Mouse (Mus musculus): ENCODE results near the gene Cmtm5.

The Cmtm5 gene

DNA sequence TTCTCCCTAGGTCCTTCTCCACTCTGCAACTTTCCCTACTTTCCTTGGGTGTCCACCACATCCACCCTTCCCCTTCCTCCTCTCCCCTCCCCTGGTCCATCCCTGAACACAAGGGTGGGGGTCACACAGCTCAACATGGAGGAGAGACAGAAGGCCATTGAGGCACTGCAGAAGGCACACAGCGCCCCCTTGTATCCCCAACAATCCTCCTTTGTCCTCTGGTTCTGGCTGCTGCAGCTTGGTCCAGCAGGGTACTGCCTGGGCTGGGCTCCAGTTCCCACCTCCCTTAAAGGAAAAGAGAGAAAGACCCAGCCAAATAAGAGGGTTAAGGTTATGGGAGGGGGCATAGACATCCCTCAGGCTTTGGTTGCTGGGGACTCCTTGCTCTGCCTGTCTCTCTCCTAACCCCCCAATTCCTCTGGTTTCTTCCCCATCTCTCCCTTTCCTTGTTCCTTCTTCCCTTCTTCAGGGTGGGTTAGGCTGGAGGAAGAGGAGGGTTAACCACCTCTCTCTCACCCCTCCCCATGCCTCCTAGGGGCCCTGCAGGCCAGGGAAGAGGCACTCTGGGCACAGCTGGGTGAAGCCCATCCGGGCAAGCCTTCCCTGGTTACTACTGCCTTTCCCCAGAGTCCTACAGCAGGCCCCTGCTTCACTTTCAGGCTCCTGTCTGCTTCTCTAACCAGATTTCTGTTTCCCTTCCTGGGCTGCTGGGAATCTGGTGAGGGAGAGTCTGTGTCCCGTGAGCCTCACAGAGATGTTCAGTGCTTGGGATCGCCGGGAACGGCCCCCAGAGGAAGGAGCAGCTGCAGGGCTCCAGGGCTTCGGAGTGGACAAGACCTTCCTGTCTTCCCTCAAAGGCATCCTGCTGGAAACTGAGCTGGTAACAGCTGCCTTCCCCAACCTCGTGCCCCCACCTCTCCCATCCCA is at the start of gene Cmtm5:
Cmtm5 (plus strand) TSS at position 358 of the 927 bp plus-strand sequence.
- no peak for DNase-seq

DNA sequence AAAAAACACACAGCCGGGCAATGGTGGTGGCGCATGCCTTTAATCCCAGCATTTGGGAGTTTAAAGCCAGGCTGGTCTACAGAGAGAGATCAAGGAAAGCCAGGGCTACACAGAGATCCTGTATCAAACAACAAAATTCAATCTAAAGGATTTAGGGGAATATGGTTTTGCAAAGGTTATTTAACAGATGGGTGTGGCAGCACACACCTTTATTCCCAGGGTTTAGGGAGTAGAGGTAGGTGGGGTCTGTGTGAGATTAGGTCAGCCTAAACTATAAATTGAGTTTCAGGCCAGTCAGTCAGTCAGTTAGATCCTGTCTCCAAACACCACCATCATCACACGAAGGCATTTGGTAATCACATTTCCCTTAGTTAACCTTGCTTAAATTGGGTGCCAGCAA is 43.9 kb upstream of the Cmtm5 start, which contains the start of gene Pabpn1:
Pabpn1 (plus strand) TSS at position 301 of the 400 bp plus-strand sequence.
- DNase-seq: no peak

DNA sequence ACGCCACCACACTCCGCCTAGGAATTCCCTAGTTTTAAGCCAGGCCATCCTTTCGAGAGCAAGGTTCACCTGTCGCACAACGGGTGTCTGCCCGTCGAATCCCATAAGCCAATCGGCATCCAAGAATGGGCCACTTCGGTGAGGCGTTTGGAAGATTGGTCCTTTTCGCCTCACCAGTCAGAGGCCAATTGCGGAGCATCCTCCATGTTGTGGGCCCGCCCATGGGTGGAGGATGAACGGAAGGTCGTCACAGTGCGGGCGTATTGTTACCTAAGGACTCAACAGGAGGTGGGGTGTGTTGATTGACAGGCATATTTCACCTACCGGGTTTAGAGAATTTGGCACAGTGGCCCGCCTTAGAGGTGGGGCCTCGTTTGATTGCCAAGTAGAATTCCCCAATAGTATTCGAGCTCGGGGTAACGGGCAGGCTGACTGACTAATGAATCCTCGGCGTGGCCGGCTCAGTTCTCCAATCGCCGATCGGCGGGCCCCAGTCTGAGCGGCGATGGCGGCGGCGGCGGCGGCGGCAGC is 42.3 kb upstream of the Cmtm5 start:
- peak; percentile 94 for DNase-seq

DNA sequence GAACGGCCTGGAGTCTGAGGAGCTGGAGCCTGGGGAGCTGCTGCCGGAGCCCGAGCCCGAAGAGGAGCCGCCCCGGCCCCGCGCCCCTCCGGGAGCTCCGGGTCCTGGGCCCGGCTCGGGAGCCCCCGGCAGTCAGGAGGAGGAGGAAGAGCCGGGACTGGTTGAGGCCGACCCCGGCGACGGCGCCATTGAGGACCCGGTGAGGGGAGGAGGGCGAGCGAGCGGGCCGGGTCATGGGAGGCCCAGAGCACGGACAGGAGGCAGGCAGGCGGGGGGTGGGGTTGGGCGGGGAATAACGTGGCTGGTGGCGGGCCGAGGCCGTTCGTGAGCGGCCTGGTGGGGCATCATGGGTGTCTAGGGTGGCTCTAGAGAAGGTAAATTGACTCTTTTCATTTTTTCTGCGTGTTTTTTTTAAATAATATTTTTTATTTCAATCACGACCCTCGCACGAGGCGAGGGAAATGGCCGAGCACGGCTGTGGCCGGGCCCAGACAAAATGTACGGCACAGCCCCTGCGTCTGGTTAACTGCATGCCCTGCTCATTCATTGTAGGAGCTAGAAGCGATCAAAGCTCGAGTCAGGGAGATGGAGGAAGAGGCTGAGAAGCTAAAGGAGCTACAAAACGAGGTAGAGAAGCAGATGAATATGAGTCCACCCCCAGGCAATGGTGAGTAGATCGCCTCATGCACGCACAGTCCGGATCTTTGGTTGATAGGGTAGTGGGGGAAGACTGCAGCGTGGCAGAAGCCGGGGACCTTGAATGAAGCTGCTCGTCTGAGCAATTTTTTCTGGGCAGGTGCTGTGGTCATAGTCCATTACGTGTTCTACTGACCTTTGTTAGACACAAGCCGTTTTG is 41.5 kb upstream of the Cmtm5 start:
- DNase-seq: no peak

DNA sequence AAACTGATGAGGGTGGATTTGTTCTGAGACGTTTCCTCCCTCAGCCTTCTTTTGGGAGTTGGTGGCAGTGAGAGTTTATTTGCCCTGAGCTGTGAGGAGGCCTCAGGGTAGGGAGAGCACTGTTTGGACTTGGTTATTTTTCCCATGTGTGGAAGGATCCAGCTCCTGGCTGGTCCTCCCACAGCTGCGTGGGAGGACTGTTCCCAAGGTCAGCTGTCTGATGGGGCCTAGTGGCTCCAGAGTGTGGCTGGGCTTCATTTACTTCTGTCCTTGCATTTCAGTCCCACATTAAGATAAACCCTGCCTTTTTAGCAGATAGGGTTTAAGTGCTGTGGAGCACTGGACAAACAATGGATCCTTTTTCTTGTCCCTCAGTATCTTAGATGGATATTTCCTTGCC is 38.6 kb upstream of the Cmtm5 start:
- no peak for DNase-seq

DNA sequence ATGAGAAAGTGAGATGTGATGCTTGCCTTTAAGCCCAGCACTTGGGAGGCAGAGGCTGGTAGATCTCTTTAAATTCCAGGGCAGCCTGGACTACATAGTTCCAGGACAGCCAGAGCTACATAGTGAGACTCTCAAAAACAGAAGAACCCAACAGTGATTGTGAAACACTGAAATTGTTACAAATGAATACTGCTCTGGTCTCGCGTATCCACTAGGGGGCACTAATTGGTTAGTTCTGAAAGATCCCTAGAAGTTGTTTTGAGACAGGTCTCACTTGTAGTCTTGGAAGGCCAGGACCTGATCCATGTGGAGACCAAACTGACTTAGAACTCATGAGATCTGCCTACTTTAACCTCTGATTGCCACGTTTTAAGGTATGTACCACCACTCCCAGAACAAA is 35.7 kb upstream of the Cmtm5 start:
- DNase-seq: peak; percentile 63

DNA sequence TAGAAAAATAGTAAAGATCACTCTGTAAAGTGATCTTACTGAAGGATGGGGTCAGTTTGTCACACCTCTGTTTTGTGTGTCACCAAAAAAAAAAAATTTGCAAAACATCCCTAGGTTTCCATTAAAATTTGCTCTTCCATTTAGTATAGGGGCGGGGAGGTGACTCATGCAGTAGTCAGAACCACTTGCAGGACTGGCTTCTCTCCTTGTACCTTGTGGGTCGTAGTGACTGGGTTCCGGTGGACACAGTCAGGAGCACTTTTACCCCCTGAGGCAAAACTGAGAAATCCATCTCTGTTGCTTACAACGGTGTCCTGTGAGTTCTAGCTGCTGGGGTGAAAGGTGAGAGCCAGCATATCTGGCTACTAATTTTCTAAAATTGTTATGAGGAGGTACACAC is 32.4 kb upstream of the Cmtm5 start:
- DNase-seq: no peak

DNA sequence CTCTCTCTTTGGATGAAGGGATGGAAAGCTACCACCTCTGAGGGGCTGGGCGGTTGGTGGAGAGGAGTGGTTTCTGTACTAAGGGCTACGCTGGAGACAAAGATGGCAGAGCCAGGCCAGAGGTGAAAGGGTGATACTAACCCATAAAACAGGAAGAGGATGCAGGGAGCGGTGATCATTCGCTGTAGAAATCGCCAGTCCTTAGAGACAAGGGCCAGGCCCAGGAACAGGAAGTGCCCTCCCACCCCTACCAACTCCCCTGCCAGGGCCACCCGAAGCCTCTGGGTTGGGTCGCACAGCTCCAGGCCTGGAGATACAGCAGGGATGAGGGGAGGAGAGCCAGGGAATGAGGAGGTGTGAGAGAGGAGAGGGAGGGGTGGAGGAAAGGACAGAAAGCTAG is 27.4 kb upstream of the Cmtm5 start:
- no peak for DNase-seq

DNA sequence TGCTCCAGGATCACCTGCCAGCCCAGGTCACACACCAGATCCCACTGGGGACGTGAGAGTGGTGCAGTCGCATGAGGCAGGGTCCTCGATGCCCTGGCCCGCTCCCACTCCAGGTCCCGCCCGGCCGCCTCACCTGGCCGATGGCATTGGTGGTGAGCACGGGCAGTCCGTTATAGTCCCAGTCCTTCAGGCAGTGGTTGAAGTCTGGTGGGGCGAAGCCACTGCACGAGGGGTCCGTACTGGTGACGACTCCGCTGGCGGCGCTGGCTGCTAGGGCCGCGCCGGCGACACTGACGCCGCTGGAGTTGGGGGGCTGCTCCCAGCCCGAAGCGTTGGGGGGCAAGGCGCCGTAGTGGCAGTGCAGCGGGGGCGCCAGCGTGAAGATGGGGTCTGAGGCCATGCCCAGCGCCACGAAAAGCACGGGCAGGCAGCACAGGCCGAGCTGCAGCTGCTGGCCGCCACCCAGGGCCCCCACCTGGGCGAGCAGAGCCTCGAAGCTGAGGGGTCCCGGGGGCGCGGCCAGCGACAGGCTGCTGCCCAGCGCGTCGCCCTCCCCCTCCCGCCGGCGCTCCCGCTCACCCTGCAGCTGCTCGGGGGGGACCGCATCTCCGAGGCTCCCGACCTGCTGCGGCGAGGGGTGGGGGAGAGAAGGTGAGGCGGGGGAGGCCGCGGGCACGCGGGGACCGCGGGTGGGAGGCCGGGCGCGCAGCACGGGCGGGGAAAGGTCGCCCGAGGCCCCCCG is 23.8 kb upstream of the Cmtm5 start:
- peak; percentile 47 for DNase-seq

DNA sequence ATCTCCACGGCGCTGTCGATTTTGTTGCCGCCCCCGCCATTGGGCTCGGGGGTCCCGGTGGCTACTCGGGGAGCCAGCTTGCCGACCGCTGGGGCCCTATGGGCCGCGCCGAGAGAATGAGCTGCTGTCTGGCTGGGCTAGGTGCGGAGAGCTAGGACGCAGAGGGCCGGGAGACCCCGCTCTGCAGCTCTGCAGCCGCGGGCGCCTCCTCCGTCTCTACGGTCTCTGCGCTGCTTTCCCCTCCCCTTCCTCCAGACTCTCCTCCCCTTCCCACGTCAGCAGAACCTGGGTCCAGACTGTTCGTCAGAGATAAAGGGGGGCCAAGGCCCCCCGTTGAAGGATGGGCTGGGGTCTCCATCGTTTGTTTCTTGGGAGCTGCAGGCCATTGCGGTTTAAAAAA is 23.2 kb upstream of the Cmtm5 start, which contains the start of gene Slc22a17:
Slc22a17 (minus strand) TSS at position 247 of the 400 bp plus-strand sequence.
- DNase-seq: peak; percentile 61

DNA sequence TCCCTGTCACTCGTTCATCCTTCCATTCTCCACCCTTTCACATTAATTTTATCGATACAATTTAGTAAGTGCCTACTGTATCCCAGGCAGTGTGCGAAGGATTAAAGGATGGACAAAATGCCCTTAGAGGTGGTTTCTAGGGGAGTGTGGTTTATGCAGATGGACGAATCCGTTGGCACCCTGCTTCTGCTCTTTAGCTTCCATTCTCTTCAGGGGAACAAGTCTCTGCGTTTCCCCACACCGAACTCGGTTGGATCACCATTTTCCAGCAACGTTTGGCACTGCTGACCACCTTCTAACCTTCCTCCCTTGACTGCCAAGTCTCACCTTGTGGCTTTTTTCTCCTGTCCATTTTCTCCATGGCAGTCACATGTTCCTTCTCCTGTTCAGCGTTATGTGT is 22.7 kb upstream of the Cmtm5 start:
- DNase-seq: no peak

DNA sequence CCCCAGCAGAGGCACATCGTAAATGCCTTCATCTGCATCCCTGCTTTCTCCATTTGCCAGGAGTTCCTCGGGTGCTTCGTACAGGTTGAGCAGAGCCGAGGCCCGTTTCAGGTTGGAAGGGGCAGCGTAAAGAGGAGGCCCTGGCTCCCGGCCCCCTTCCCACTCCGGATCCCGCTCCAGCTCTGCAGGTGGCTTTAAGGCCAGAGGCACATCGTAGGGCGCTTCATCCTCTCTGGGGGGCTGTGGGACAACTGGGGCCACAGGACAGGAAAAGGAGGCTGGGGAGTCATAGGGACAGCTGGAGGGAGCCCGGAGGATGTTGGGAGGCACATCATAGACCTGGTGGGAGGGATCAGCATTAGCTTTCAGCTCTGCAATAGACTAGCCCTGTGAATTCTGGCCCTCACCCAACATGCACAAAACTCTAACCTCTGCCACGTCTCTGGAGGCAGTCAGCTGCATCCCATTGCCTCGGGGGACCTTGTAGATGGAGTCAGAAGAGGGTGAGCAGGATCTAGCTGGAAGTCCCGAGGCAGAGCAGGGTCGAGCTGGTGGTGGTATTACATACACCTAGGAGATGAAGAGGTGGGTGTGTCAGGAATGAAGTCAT is 15.9 kb upstream of the Cmtm5 start:
- no peak for DNase-seq

DNA sequence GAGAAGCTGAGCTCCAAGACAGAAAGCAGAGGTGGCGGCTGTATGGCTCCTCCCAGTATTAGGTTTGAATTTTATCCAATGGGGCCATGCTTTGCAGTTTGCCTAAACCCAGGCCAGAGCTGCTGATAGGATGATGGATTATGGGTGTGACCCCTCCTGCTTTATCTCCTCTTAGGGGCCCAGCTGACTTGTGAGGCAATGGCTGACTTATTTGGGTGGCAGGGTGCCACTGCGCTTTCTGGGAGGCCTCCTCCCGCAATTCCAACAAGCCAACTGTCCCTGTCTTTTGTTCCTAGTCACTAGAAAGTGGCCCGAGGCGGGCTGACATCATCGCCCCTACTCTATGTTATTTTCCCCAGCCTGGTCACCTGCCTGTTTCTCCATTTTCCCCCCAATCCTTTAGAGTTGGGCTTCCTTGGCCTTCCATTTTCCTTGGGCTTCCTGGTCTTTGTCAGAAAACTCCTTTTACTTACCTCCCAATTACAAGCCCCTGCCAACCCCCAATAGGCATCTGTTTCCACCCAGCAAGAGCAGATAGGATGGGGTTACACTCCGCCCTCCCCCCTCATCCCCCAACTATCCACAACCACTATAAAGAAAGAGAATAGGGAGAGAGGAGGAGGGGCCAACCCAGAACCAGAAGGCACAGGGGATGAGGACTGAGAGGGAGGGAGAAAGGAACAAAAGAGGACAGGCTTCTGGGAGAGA is 11.3 kb upstream of the Cmtm5 start:
- DNase-seq: no peak

DNA sequence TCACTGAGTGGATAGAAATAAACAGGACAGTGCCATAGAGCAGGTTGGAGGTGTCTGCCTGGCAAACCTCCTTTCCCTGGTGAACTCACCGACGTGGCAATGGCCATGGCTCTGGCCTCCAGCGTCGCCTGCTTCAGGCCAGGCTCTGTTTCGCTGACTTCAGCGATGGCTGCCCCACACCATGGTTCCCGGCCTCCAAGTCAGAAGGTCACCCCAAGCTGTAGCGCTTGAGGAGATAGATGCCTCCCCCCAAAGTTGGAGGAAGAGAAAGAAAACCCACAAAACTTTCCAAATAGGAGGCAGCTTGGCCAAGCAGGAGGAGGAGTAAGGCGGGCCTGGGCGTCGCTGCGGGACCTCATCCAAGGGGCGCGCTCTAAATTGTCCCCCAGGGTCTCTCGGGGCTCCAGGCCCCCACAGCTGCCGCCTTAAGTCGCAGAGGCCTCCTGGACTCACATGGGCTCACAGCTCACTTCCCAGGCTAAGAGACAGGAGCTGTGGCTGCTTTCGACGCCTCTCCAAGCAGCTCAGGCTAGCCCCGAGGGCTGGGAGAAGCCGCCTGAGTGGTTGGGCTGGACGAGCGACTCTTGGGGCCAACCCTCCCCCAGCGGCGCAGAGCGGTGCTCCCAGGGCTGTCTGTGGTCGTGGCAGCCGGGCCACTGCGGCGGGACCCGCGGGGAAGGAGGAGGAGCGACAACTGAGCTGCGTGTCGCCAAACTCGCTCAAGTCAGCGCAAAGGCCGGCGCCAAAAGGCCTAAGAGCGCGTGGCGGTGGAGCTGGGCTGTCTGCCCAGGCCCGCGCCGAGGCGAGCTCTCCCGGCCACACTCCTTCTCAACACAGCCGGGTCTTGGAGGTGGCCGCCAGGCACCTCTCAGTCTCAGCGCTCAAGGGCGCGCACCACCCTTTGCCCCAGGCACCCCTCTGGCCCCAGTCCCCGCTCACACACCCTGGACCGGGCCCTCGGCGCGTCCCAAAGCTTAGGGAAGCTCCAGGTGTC is 10.4 kb upstream of the Cmtm5 start, which contains the start of gene Efs:
Efs (minus strand) TSS at position 778 of the 994 bp plus-strand sequence.
- no peak for DNase-seq

DNA sequence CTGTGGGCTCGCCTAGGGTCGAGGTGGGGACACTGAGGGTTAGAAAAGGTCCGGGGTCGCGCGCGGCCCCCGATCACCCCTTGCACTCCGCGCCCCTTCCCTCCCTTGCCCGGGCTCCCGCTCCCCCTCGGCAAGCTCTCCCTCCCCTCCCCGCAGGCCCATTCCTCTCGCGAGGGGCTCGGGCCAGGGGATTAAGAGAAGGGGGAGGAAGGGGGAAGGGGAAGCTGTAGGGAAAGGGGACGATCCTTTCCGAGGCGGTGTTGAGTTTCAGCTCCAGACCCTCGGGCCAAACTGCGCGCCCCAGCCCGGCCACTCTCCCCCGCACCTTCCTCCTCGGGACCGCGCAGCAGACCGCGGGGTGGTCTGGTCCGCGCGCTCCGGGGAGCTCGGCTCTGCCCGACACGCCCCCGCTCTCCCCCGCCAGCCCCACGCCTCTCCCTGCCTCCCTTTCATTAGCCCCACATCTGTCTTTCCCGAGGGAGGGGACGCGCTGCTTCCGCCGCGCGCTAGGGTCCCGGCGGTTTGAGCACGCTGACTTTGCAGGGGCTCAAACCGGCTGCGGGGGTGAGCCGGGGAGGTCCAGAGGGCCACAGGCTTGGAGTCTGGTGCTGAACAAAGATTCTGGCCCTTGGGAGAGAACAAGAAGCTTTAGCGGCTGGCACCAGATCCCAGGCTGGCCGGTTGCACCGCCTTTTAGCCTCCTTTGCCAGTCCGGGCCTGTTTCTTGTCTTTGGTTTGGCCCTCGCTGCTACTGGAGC is 9.5 kb upstream of the Cmtm5 start:
- peak; percentile 23 for DNase-seq

DNA sequence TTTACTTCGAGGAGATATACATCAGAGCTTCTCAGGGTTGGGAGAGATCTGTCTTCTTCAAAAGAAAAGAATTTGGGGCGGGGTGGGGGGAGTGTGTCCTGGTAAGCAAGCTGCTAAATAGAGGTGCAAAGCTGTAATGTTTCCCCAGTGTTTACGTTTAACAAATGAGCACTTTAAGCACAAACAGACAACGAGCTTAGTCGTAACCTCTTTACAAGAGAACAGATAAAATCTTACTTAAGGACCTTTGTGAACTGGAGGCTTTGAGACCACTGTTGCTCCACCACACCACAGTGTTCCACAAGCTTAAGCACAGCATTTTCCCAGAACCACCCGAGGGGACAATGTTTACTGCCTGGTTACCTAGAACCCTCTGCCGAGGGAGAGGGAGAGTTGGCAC is 8.8 kb upstream of the Cmtm5 start:
- DNase-seq: no peak

DNA sequence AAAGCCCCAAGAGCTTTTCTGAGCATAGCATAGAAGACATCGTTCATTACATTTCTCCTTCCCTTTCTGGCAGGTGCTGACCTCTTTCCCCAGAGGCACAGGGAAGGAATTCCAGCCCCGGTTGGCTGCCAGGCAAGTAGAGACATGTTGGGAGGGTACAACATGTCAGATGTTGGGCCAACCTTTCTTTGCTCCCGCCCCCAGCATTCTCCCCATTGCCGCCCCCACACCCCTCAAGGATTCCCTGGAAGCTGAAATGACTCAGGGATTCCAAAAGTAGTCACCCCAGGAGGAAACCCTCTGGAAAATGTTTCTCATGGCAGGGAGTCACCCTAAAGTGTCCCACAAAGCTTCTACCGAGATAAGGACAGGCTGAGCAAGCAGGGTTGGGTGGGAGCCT is 6.3 kb upstream of the Cmtm5 start:
- no peak for DNase-seq

DNA sequence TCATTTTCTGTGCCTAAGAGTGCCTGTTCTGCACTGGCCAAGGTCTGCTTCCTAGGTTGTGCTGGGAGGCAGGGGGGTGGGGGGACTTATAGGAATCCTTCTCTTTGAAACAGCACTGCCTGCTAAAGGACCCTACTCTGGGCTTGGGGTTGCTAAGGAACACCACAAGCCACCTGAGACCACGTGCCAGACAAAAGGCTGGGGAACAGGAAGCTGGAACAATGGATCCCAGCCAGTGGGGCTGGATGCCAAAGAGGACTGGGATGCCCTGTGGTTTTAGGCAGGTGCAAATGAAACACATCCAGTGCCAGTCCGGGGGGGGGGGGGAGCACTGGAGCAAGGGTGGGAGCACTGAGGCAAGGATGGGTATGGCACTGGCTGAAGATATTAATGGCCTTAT is 5.6 kb upstream of the Cmtm5 start:
- no peak for DNase-seq

DNA sequence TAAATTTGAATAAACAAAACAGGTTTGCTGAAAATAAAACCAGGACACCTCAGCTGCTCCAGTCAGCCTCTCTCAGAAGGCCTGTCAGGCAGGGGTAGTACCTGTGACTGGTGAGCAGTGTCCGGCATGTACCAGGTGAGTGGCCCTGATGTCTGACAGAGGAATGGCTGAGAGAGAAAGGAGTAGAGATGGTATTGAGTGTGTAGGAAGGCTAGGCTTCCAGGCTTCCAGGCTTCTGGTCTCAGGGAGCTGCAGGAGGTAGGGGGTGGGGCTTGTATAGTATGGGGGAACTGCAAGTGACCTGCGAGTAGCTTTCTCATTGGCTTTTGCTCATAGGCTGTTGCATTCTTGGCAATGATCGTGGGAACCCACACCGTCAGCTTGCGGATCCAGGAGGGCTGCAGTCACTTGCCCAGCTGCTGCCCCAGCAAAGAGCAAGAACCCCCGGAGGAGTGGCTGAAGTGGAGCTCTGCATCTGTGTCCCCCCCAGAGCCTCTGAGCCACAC is 3.4 kb upstream of the Cmtm5 start, which contains the start of gene Il25:
Il25 (plus strand) TSS at position 51 of the 506 bp plus-strand sequence.
- DNase-seq: no peak
